Mouse (Mus musculus) right cerebral cortex, adult 2 months (tissue): ENCODE results near the gene Tk1.

Source experiments
- DNase-seq, 2 experiments: peaks; one replicate each; pipeline ENCODE4 v3.0.0; 2021 to 2022; ENCODE audit warnings: low spot score in 2 of 2

The Tk1 gene

DNA sequence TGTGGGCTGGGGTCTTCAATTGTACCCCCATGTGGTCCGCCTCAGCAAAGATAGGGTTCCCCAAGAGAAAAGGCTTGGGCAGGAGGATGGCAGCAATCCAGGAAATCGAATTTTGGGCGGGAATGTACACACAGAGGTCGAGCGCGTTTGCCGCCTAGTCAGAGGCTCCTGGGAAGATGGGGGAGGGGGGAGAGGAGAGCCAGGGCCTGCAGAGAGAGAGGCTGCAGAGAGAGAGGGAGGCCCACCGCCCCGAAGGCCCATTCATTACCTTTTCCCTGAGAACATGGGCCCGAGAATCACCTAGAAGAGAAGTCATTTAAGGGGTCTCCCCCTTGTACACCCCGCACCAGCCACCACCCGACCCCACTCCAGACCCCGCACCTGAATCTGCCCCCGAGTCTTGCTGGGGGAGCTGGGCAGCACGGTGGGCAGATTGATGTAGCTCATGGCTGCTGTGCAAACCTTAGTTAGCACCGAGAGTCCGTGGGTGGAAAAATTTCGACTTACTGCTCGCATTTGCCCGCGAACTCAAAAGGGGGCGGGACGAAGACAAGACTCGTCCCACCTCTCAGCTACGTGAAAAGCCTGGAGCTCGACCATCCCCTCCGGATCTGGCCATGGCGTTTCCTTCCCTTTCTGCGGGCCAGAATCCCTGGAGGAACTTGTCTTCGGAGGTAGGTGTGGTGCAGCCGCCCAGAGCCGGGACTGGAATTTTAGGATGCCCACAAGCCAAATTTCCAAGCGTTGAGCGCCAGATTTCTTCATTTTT is at the start of gene Tk1, which contains the start of gene Afmid:
Gene Tk1 (minus strand): TSS at position 760 of the 769 bp plus-strand sequence.
Gene Afmid (plus strand): TSS at position 592 of the 769 bp plus-strand sequence.
- DNase-seq: peak; percentile 48 to 53

DNA sequence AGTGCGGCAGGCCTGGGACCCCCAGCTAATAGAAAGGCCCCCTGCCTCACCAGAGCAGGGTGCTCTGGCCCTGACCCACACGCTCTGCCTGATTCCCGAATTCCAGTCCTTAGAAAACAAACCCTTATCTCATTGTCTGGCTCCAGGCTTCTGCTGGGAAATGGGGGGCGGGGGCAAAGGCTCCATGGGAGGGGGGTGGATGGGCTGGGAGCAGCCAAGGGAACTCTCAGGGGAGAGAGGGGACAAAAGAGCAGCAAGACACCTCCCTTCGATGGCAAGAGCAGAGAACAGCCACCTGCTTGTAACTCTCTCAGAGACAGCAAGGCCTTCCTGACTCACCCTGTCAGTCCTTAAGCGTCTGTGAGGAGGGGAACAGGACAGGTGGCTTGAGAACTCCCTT is 49.8 kb upstream of the Tk1 start:
- no peak for DNase-seq

DNA sequence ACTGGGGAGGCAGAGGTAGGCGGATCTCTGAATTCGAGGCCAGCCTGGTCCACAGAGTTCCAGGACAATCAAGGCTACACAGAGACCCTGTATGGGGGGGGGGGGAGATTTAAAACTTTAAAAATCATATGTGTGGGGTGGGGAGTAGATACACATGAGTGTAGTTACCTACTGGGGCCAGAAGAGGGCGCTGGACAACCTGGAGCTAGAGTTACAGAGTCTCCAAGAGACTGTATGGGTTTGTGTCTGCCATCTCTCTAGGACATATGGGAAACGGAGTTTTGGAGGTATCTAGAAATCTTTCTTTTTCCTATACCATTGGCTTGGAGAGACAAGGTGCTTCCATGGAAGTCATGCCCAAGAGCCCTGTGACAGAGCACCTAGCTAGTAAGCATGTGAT is 48.5 kb upstream of the Tk1 start:
- no peak for DNase-seq

DNA sequence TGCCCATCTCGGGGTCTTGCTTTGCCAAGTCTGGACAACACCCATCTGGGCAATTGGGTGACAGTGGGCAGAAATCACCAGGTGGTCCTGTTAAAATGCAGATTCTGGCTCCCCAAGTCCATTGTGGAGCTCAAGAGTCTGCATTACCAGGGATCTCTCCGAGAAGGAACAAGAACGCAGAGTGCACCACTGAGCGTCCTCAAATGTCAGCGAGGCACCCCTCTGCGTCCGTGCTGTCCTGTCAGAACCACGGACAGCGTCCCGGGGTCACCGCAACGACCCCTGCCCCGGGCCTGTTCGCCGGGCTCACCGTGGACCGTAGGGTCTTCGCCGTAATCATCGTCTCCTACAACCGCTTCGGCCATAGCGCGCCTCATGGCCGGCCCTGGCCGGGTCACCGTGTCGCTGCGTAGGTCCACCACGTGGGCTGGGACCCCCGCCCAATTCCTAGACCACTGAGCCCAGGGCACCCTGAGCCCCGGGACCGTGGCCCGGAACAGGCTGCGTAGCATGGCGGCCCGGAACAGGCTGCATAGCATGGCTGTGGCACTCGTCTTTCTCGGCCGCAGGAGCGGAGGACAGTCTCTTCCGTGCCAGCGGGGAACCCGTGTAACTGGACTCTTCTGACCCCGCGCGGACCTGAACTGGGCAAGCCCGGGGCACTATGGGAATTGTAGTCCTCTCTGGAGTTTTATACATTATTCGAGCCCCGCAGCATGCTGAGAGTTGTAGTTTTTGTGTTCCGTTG is 47.1 kb upstream of the Tk1 start, which contains the start of gene Tha1:
Gene Tha1 (minus strand): TSS at position 621 of the 748 bp plus-strand sequence.
- DNase-seq: peak; percentile 83 to 84

DNA sequence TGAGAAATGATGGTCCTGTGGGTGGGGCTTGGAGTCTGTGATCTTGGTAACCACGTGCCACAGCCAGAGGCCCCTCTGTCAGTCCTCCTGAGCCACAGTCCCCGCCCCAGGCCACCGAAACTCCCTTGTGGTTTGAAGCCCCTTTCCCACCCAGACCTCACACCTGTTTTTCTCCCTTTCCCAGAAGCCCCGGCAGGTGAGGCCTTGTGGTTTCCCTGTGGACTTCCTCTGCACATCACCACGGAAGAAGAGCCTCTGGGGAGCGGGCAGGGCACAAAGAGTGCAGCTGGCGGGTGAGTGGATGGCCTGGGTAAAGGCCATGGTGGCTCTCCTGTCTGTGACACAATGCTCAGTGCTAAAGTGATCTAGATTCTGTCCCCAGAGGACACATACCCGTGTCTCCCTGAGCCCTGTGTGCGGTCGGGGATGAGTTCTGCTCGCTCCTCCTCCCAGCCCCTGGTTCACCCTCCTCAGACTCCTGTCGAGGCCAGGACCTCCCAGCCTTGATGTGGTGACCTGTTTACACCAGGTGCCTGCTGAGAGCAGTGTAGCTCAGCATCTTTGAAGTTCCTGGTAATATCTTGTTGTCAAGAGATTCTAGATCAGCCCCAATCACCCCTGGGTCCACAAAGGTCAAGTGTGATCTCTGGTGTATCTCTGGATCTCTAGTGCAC is 46.2 kb upstream of the Tk1 start:
- no peak for DNase-seq

DNA sequence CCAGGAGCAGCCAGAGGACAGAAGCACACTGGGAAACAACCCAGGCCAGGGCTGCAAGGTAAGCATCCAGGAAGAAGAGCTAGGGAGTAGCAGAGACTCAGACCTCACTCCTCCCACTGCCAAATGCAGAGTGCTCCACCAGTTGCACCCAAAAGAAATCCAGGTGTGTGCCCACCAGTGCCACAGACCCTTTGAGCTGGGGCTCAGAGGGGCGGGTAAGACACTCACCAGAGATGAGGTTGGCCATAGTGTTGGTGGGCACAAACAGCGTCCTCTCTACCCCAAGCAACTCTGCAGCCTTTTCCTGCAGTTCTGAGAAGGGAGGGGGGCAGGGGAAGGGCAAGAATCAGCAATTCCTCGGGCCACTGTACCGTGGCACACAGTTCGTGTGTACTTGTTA is 45.5 kb upstream of the Tk1 start:
- no peak for DNase-seq

DNA sequence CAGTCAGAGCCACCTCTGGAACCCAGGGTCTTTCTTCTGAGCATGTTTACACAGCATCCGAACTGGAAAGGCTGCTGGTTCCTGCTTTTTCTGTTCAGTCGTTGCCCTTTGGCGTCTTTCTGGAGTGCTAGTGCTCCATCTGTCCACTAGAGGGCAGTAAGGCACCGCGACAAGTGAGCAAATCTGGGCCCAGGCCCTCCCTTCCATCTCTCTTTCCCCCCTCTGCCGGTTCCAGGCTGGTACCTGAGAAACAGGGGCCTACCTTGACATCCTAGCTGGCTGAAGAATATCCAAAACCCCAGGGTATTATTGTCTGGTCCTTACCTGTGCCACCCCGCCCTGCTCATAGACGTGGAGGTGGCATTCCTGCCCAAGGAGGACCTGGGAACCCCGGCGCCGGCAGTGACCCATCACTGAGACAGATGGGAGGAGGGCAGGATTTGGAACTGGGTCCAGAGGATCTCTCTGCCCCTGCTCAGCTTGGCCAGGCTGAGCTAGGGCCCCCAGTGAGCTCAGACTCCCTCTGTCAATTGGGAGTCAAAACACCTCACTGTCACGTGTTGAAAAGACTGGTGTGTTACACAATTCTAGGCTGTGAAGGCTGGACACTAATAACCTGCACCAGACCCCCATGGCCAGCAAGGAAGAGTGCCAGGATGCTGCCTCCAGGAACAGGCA is 44.9 kb upstream of the Tk1 start:
- peak; percentile 76 to 82 for DNase-seq

DNA sequence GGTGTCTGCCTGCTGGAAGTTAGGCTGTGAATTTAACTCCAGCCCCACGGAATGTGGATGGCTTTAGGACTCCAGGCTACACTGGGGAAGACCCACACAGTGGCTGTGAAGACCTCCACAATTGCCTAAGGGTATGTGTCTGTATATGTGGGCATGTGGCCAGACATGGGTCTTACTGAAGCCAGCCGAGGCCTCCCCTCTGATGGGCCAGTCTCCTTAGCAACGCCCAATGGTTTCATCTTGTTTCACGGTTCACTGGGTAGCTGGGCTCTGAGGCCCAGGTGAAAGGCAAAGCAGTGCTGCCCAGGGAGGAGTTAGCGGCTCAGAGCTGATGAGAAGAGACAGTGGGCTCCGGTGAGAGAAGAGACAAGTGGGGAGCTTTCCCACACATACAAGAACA is 40.1 kb upstream of the Tk1 start:
- DNase-seq: no peak

DNA sequence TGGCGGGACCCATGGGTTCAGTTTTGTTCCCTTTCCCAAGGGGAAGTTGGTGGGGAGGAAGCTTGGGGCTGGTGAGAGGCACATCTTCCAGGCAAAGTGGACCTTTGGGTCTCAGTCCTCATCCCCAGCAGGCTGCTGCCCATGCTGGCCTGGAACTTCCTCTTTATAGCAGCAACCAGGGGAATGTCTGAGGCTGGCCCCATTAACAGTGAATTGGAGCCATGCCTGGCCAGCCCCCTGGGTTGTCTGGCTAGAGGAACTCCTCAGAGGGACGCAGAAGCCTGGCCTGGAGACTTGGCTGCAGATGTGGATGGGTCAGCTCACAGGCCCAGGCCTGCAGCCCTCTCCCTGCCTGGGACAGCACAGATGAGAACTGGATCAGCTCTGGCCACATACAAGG is 38.9 kb upstream of the Tk1 start:
- DNase-seq: no peak

DNA sequence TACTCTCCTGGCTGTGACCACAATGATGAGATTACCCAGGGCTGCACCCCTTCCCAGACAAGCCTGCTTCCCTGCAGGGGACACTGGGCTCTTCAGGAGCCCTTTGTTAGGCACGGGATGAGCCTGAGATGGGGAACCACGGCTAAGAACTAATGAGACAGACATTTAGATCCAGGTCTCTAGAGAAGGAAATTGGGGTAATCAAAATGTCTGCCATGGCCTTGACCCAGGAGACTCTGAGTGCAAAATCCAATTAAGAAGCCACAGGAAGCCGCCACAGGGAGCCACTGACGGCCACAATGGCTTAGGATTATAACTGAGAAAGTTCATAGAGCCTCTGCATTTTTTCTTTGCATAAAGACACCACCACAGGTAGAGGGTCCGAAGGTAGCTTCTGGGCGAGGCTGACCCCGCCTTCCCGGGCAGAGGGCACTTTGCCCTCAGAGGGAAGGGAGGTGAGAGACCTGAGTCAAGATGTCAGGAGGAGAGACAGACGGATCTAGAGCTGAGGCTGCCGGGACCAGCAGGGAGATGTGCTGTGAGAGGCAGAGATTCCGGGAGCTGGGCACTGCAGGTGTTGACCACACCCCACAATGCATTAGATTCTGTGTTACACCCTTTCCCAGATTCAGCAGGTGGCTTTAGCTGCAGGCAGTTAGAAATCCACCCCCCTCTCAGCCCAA is 37.4 kb upstream of the Tk1 start:
- no peak for DNase-seq

DNA sequence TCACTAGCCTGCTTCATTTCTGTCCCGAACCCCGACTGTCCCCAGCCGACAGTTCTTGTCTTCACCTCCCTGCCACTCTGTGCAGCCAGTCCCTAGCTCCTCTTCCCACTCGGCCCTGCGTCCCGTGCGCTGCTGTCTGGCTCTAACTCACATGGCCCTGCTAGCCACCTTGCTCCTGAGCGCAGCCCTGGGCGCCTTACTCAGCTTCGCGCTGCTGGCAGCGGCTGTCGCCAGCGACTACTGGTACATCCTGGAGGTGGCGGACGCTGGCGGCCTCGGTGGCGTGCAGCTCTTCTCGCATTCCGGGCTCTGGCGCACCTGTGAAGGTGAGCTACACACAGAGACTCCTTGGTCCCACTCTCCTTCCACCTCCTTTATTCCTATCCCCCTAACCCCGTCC is 34.7 kb upstream of the Tk1 start, which contains the start of gene Tmem235:
Gene Tmem235 (plus strand): TSS at position 152 of the 400 bp plus-strand sequence.
- no peak for DNase-seq

DNA sequence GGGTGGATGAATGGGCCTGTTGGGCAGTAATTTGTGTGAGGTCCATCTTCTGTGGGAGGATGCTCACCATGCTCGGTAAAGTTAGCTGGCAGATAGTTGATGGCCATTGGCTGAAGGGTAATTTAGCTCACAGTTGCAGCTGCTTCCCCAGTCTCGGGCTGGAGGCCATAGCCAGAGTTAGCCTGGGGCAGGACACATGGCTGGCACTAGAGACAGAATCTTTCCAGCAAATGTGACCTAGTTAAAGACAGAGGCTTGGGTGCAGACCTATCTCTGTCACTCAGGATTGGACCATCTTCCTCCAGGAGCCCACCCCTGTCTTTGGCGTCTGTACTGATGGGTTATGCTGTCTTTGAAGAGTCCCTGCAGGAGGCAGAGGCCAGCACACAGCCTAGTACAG is 32.5 kb upstream of the Tk1 start:
- DNase-seq: no peak

DNA sequence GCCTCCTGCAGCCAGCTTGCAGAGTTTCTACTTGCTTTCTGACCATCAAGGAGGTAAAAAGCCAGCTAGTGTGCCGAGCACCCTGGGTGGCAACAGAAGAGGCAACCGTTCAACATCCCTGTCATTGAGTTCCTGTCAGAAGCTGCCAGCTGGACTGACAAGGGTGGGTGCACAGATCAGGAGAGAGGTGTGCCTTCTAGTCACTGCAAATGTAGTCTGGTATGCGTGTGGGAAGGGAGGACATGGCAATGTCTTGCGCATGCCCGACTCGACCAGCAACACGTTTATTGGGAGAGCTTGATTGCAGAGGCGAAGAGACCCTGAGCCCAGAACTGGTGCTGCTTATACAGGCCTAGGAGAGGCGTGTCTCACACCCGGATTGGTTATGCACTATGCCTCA is 31.6 kb upstream of the Tk1 start:
- DNase-seq: no peak

DNA sequence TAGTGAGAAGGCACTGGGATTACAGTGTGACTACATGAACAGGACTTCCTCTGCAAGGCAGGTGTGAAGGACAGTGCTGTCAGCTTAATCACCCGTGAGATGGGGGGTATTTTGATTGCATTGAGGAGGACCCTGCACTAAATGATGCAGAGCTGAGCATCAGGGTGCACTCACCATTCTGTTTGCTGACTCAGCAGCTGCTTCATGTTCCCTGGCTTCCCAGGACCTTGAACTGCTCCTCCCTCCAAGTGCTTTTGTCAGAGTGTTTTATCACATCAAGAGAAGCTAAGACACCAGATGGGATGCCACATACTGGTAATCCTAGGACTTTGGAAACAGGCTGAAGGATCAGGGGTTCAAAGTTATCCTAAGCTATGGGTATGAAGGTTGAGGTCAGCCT is 30.1 kb upstream of the Tk1 start:
- no peak for DNase-seq

DNA sequence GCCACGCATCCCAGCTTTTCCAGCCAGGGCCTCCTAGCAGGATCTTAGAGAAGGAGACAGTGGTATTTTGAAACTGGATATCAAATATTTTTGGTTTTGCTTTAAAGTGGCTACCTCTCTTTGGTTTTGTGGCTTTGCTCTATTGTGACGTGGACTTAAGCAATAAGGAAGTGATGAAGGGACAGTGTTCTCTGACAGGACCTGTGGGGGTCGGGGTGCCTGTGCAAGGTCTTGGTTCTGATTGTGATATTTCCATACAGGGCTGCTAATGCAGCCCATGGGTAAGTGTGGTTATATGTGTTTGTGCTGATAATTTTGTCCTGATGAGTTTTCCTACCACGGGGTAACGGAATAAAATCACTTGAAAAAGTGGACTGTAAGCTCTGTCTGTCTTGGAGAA is 29.5 kb upstream of the Tk1 start:
- DNase-seq: no peak

DNA sequence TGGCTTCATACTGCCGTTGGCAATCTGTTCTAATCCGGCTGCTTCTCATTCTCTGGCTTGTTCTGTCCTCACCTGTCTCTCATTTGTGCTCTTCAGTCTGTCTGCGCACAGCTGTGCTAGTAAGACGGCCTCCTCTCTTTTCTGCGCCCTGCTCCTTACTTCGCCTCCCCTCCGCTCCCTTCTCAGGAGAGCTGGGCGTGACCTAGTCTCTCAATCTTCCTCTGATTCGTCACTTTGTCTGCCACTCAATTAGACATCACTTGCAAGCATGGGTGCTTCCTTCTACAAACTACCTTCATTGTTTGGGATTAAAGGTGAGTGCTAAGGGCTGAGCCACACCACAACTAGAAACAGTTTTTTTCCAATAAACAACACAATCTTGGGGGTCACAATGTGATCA is 28.3 kb upstream of the Tk1 start:
- no peak for DNase-seq

DNA sequence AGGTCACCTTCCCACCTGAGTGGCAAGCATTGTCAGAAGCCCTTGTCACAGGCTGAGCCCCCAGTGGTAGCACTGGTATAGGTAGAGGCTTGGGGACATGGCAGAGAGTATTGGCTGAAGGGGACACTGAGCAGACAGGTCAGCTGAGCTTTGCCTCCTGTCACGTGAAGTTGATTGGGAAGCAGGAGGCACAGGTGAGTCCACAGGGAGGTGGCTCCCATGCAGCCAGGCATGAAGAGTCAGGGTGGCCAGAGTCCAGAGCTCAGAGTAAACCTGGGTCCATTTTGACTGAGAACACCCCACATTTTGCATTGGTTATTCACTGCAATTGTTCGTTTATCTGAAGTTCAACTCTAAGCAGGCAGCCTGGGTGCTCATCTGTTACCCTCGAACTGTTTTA is 27.0 kb upstream of the Tk1 start:
- DNase-seq: no peak

DNA sequence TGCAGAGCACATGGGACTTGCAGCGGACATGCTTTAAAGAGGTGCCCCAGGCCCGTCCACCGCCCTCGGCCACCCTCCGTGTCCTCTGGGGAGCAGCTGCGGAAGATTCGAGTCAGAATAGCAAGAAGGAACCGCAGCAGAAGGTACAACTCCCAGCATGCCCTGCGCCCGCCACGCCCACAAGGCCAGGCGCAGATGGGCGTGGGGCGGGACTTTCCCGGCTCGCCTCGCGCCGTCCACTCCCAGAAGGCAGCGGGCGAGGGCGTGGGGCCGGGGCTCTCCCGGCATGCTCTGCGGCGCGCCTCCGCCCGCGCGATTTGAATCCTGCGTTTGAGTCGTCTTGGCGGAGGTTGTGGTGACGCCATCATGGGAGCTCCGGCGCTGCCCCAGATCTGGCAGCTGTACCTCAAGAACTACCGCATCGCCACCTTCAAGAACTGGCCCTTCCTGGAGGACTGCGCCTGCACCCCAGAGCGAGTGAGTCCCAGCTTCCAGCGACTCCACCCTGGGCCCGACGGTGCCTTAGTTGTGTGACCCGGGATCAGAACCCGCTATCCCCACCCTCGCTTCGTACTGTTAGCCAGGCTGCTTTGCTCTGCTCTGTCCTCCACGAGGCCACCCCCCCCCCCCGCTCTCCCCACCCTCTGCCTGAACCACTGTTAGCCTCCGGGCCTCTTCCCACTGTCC is 23.2 kb upstream of the Tk1 start, which contains the start of gene Birc5:
Gene Birc5 (plus strand): TSS at position 267 of the 687 bp plus-strand sequence.
- DNase-seq: peak; percentile 95

DNA sequence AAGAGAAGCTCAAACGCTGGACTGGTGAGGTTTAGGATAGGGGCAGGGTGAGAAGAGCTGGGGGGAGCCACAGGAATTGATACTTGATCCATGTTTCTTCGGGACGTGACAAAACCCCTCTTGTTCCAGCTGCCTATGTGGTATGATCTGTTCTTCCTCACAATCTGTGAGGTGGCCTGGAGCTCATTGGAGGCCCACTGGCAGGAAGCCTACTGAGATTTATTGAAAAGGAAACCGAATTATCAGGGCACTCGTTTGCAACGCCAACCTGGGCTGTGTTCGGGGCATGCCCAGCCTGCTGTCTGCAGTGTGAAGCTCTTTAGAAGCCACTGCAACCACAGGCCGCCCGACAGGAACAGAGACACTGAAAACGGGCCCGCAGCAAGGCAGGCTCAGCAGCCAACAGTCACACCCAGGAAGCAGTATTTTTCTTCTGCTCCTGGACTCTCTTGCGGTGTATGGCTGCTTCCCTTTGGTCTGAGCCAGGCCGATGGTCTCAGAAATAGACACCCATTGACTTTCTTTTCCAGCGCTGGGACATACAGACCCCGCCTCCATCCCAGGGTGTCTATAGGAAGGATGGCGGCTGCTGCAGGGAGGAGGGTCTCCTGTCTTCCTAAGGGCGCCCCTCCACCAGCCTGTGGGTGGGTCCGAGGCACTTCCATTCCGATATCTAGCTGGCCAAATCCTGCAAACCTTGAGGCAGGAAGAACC is 22.5 kb upstream of the Tk1 start:
- DNase-seq: peak; percentile 44 to 52
